Mouse (Mus musculus): Measurements from ENCODE around the gene Fpr3.
"Not testable (repeated sequence)": the region's sequence is repeated elsewhere in the genome, so short reads cannot be mapped to it uniquely, and the experiment has no call there.

Gene Fpr3

GRCm38 (mm10) chr17:17882672-17883071 lies 5.0 kb upstream of the Fpr3 start:
- no peak for DNase-seq (ENCODE audit: low spot score)

DNA sequence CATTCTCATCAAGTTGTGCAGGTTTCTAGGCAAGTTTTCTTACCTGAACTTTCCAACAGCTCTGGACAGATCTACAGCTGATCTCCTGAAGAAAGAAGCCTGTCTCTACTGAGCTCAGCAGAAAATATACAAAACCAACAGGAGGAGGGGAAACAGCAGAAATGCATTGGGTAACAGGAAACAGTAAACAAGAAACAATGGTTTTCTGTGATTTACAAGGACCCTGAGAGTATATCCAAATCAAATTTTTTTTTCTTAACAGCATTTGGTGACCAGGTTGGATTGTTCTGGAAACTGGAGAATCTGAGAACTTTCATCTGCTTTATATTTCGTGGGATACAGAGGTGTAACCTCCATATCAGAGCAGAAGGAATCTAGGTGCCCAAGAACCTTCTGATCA lies 3.8 kb upstream of the Fpr3 start, which contains the start of gene Fpr1:
Gene Fpr1, minus strand, starts transcription at position 101 of the 400 bp plus-strand sequence.
- no peak for DNase-seq (ENCODE audit: low spot score)

GRCm38 (mm10) chr17:17889732-17890425 lies 2.2 kb downstream of the Fpr3 start:
- DNase-seq (ENCODE audit: low spot score), result no peak

GRCm38 (mm10) chr17:17896039-17896438 lies 8.4 kb downstream of the Fpr3 start:
- DNase-seq (ENCODE audit: low spot score), result peak; percentile 82

DNA sequence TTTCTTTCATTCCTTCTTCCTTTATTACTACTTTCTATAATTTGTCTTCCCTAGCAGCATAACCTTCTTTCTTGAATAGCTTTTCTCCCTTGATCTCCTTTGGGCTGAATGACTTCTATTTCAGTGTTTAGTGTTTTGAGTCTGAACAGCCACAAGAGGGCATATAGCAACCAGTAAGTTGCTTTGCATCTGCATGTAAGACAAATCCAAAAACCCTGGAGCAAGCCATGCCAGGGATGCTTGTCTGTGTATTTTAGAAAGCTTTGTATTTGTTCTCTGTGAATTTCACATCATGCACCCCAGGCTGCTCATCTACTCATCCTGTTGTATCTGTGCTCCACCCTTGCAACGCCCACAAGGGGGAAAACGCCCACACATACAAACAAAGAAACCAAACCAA lies 11.6 kb downstream of the Fpr3 start:
- DNase-seq (ENCODE audit: low spot score), result peak; percentile 35

DNA sequence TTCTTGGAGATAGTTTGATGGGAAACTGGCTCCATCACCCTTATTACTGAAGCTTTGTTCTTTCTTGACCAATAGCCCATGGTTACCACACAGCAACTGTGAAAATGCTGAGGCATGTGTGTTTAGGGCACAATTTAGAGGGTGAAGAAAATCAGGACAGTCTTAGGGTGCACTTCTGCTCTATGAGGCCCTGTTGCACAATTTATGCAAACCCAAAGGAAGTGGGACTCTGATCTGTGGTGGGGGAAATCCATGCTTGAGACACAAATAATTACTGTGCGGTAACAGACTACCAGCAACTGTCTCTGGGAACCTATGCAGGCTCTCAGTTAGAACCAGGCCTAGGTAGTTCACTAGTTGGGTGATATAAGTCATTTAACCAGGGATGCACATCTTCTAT lies 13.1 kb downstream of the Fpr3 start:
- no peak for DNase-seq (ENCODE audit: low spot score)

DNA sequence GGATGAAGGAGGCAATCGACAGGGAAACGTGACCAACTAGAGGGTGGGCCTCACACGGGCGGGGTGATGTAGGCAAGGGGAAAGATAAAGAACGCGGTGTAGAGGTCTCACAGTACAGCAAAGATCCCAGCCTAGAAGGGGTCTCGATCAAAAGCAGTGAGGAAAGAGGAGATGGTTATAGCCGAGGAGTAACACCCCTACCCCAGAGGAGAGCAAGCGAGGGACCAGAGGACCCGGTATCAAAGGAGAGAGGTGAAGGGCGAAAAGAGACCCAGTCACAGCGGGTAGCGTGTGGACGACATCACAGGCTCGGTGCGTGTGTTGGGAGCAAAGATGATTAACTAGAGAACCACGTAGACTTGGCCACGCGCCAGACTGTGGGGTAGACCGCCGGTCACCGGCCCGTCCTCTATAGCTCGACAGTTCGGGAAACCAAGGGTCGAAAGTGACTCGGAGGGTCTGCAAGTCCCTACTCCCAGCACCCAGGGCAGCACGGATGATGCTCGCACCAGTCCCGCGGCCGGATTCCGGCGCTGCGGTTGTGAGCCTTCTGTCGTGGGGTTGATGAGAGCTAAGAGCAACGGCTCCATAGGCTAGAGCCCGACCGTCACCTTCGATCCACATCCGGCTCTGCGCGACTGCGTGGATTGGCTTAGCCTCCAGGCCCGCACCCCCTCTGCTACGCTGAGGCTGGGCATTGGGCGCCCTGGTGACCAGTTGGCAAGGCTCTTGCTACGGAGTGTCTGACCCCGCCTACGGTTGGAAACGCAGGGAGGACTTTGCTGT lies 22.2 kb downstream of the Fpr3 start:
- peak; percentile 91 for DNase-seq (ENCODE audit: low spot score)

DNA sequence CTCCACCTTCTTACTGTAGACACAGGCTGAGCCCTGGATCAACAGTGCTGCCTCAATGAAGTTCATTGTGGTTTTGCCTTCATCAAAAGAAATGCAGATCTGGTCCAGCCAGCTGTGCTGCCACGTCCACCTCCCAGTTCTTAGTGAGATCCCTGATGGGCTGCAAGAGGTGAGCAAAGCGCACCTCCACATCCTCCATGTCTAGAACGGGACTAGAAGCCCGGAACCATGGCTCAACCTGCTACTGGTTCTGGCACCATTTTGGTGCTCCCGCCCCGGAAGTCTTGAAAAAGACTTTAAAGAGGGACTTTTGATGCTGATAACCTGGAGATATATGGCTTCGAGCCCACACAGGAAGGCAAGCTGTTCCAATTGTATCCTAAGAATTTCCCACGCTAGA lies 25.0 kb downstream of the Fpr3 start:
- not testable (repeated sequence) for DNase-seq (ENCODE audit: low spot score)

- DNase-seq (ENCODE audit: low spot score), result no peak
These were observed 29.7 kb downstream of the Fpr3 start for GRCm38 (mm10) chr17:17917376-17917775.

- DNase-seq (ENCODE audit: low spot score), result no peak
These were observed 30.1 kb downstream of the Fpr3 start for GRCm38 (mm10) chr17:17917782-17918181.

GRCm38 (mm10) chr17:17973443-17973842 lies 85.8 kb downstream of the Fpr3 start:
- peak; percentile 14 for DNase-seq (ENCODE audit: low spot score)

- DNase-seq (ENCODE audit: low spot score), result not testable (repeated sequence)
These were observed 93.6 kb downstream of the Fpr3 start for GRCm38 (mm10) chr17:17981232-17981631.

GRCm38 (mm10) chr17:18004752-18005151 lies 117.1 kb downstream of the Fpr3 start:
- no peak for DNase-seq (ENCODE audit: low spot score)
